Mouse (Mus musculus) adrenal gland, adult (tissue): ENCODE data around the gene Cep152.

ENCODE experiments used
- DNase-seq, 2 experiments: peaks; one replicate each; pipeline ENCODE4 v3.0.0; 2022 to 2023; ENCODE audit warnings: low spot score in 1 of 2; ENCODE audit not compliant: inconsistent age in 2 of 2

The Cep152 gene

DNA sequence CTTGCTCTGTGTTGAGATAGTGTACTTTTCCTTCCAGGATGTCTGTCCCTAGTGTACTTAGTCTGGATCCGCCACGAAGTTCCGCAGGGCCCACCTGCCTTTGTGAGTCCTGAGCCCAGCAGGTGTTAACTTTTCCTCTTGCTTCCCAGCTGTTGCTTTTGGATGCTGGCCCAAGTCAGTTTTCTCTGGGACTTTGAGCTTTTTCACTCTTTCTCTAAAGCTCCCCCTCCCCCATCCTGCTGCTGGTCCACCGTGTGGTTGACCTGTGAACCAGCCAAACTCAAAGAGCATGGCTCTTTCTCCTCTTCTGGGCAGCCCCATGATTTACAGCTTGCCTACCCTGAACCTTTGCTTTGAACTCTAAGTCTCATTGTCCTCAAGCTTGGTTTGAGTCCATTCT is 1.6 kb upstream of the Cep152 start:
- DNase-seq = no peak

DNA sequence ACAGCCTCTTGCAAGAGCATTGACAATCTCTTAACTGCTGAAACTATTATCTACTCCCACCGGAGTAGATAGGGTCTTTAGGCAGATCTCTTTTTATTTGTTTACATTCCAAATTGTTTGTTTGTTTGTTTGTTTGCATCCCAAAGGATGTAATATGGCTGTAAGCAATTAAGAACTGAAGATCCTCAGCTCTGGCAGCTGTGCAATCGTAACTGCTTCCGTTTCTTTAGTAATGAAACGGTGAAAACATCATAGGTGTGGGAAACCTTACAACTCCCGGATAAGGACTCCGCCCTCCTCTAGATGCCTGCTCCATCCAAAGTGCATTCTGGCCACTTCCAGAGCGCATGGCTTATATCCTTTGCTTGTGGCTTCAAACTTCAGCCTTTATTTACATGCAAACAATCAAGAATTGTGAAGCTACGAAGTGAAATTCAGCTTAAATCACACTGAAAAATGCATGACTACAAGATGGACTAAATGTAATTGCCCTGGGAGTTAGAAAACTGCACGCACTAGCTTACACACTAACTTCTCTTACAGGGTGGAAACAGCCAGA is 707 bp downstream of the Cep152 start:
- DNase-seq = no peak

DNA sequence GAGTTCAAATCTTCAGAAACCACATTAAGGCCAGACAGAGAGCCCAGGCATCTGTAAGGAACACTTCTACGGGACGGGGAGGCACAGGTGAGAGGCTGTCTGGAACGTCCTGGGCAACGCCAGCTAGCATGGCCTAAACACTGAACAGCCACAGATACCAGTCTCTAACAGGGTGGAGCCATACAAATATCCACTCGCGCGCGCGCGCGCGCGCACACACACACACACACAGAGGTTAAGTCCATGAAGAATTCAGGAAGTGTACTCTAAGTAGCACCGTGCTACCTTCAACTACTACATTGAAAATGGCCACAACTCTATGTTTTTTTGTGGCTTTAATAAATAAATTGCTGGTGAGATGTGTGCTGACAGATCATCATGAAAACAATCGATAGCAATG is 1.7 kb downstream of the Cep152 start:
- no peak for DNase-seq

DNA sequence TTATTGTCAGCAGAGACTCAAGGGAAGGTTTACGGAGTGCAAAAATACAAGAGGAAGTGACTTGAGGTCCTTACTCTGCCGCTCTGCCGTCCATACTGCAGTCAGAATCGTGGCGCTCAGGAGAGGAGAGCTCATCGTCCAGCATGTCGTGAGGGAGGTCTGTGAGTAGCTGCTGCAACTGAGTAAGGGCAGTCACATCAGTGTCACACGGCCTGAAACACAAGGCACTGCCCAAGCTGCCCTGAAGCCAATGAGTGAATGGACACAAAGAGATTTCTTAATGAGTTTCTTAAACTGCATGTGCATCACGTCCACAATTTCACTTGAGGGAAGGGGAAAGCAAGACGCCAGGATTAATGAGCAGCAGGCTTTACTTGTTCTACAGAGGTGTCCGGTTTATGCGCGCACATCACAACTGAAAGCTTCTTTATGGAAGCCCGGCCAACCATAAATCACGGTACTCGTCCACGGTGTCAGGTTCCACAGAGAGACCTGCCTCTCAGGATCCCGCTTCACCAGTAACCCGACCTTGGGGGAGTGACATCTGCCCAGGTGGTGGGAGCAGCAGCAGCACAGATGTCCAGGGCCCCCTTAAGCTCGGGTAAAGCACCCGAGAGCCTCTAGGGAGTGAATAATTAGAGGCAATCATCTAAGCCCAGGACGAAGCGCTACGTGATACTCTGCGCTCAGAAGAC is 4.6 kb downstream of the Cep152 start:
- no peak for DNase-seq

DNA sequence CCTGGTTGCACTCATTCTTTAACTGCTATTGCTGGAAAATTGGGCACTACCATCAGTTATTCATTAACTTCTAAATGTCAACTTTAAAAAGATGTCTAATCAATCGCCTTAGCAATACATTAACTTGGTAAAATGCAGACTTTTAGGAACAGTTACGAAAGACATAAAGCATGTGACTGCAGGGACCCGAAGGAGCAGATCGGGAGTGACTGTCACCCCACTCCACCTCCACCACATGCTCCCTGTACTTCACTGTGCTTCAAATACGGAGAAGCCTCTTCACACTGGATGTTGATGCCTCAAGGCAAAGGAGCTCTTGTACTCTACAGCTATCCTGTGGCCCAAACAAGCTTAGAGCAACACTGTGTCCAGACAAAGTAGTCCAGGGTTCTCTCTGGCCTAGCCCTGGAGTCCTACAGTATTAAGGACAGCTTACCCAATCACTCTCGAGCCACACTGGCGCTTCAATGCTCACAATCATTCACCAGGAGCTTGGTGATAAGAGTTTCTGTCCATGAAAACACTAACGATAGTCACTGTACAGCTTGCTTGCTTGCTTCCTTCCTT is 9.0 kb downstream of the Cep152 start:
- no peak for DNase-seq

DNA sequence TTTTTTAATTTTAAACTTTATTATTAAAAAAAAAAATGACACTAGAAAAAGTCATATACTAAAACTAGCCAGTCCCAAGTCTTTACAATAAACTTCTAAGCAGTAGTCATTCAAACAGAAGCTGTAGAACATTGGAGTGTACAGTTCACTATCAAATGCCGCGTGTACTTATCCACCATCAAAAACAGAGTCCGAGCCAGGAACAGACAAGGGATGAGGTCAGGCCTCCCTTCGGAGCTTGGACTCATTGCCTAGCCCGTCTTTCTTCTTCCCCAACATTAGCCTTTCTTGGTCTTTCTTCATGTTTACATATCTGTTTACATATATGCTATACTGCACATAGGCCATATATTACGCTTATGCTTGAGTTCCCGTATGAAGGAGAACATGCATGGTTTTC is 9.5 kb downstream of the Cep152 start:
- DNase-seq = no peak

DNA sequence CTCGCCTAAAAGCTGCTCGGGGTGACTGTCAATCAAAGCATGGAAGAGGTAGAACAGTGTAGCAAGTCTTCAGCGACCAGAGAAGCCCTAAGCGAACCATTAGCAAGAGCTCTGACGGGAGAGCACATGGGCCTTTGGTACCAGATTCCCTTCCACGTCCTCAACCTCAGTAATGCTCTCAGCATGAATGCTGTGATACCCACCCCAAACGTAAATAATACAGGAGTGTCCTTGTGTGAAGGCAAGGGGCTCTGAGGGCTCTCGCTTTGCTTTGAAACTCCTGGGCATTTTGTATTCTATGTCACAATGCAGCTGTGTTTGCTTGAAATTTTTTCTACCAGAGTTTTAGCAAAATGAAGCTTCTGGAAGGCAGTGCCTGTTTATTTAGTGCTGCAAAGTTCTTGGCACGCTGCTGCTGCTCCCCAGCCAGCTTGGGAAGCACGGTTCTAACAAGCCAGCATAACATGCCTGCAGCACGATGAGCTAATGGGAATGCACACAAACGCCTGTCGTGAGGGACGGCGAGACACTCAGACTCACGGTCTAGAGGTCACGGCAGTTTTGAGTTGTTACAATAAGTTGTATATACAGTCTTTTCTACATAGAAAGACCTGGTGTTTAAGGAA is 18.6 kb downstream of the Cep152 start:
- peak in 1 of 2 experiments; percentile 33 for DNase-seq

DNA sequence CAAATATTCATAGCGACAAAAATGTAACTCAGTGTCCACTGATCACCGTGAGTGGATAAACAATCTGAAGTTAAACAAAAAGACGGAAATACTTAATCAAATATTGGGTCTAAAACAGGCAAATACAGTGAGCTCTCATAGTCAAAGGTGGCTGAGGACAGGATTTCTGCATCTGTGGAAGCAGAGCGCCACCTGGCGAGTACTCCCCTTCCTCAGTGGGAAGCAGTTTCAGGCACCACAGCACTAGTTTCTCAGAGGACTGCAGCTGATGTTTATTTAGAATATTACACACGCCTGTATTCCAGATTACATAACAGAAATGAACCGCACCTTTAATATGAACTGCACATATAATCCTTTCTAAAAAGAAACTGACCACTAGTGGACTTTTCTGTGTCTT is 20.3 kb downstream of the Cep152 start:
- peak in 1 of 2 experiments; percentile 56 for DNase-seq

DNA sequence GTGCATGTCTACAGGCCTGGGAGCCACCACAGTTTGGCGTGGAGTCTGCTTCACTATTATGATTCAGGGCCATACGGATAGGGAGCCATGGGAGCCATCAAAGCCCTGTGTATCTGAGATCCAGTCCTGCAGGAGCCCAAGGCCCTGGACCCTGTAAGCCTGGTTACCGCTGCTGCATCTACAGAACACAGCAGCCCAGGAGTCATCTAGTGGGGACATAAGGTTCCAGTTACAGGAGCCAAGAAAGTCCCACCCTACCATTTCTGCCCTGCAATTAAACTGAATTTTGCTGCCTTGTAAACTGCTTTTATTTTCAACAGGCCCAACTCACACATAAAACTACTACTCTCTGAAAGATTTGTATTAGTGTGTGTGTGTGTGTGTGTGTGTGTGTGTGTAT is 21.9 kb downstream of the Cep152 start:
- DNase-seq = no peak

DNA sequence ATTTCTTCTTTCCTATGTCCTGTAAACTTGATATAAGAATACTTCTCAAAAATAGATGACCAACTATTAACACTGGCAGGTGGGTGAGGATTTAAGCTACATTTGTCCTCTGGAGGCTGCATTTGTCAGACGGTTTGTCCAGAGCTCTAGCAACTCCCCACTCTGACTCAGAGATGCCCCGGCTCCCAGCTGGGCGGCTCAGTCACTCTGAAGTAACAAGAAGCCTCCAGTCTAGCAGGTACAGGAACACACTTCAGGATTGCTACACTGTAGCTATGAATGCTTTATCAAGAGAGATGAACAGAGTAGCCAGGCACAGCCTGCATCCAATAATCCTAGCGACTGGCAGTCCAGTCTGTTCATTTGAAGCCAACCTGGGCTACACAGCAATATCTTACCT is 26.0 kb downstream of the Cep152 start:
- DNase-seq = no peak

DNA sequence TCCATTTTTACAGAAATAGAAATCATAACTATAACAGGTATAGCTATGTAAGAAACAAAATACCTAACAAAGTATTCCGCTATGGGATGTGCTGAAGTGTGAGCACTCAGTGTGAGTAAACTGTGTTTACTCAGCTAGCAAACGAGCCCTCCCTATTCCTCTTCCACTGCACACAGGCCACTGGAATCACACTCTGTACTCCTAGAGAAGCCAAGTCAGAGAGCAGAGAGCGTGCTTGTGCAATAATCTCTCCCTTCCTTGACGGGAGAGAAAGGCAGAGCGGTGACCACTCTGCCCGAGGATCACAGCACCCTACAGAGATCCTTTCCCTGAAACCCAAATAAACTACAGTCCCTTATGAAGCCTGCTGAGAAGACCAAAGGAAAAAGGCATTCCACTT is 26.7 kb downstream of the Cep152 start:
- DNase-seq = no peak

DNA sequence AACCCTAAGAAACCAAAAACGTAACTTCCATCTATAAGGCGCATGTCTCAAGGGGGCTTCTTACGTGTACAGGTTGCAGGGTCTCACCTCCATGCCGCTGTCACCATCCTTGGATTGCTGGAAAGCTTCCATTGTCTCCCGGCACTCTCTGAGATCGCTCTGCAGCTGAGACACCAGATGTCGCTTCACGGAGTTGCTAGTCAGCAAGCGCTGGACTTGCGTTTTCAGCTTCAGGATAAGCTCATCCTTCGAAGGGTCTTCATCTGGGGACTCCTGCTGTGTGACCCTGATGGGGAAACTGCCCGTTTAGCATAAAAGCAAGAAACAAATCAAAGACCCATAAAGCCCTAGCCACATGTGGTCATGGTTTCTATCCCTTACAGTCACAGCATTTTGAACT is 30.1 kb downstream of the Cep152 start:
- DNase-seq = no peak

DNA sequence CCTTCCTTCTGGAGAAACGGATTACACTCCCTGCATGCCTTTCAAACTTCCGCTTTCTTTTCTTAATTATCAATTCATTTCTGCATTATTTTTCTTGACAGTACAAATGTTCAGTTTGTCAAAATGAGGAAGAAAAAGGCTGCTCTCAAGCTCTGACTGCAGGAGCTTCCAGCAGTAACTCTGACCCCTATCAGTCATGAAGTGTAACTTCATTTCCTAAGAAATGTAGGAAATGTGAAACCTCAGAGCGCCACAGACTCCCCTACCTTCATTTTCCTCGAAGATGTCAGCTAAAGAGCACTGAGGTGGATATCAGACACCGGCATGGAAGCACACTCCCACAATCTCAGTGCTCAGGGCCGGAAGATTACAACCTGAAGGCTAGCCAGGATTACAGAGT is 30.8 kb downstream of the Cep152 start:
- DNase-seq = no peak

DNA sequence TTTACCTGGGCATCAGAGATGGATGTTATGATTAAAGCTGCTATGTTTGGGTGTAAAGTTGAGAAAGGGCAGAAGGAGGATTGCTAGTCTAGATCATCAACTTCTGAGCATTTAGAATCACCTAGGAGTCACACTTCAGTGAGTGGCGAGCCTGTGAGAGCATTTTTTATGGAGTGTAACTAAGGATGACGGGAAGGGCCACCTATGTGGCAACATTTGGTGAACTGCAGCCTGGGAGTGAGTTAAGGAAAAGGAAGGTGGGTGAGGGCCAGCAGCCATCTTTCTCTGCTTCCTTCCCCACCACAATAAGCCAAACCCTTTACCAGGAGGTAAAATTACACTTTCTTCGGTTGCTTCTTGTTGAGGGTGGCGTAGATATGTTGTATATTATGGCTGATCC is 33.0 kb downstream of the Cep152 start:
- DNase-seq = no peak

DNA sequence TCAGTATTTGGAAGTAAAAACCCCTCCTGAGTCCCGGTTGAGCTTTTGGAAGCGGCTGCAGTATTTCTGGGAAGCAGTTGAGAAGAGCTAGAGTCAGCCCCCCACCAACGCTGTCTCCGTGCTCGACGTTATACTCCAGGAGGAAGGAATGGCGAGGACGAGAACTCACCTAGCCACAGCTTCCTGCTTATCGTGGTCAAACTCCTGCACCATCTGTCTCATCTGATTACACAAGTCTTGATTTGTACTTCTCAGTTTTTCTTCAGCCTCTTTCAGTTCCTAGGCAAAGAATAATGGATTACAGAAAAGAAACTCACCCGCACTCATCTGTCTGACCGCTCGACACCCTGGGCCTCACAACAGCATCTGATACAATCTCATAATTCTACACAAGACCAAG is 35.6 kb downstream of the Cep152 start:
- DNase-seq = no peak

DNA sequence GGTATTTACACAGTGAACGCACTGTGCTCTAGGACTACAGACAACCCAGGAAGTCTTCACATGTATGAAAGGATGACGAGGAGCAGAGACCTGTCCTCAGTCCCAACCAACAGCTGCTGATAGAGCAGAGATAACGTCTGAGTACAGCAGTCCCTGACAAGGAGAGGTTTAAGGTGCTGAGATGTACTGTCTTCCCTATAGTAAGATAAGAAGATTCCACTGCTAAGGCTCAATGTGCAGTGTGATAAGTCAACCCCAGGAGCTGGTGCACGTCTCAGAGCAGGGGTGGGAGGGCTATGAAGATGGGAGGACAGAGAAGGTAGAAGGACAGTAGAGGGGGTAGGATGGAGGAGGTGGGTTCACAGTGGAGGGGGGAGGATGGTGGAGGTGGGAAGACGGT is 43.8 kb downstream of the Cep152 start:
- no peak for DNase-seq

DNA sequence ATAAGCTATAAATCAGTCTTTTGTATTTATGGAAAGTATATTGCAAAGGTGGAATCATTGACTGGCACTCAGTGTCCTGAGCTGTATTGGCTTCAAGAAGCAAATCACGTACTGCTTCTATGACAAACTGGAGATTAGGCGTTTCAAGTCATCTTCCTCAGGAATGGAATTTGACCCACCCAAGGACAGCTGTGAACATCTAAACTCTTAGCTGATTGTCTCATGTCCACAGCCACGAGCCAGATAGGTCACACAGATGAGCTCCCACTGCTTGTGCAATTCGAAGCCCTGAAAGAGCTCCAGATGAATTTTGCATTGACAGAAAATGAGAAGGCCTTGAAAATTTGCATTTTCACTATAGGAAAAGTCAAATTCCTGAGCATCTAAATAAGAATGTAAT is 47.2 kb downstream of the Cep152 start:
- DNase-seq = no peak

DNA sequence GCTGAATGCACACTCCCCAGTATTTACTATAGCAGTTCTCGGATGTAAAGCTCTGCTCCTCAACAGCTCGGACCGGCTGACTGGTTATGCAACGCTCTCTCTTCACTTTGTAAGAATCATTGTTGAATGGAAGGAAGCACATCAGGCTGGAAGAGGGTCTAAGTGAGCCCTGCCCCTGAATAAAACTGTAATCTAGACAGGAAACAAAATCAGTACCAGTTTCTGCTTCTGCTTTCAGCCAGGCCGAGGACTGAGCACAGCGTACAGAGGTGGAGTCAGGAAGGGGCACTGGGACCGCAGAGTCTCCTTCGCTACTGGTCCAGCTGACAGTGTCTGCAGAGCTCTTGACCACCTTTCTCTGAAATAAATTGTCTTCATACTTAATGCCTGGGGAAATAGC is 48.4 kb downstream of the Cep152 start:
- DNase-seq = no peak

DNA sequence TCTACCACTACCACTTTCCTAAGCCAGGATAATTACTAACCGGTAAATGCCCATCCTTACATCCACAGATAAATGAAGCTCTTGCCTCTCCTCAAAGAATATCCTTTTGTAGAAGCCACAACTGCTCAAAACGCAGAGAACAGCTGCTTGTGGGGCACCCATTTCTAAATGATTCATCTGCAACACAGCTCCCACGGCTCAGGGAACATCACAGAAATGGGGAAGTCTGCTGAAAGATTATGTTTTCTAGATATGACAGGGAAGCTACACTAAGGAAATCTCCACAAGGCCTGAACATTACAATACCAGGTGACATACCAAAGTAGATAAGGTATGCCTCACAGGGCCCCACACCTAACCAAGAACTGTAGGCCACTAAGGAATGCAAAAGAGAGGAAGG is 49.1 kb downstream of the Cep152 start:
- no peak for DNase-seq

DNA sequence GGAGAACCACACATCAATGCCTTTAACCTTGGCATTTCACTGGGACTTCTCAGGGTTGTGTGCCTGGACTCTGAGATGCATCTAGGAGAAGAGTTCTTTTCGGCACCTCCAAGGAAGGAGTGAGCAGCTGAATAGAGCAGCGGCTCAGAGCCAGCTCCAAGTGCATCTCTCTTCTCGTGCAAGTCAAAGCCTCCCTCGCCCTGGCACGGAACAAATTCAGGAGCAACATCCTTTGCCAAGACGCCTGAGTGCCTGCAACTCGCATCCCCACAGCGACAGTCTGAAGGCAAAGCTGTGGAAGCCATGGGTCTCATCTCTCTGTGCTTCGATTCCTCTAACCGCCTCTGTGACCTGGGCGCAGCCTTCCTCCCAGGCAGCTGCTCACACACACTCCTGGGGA is 61.0 kb downstream of the Cep152 start:
- no peak for DNase-seq

DNA sequence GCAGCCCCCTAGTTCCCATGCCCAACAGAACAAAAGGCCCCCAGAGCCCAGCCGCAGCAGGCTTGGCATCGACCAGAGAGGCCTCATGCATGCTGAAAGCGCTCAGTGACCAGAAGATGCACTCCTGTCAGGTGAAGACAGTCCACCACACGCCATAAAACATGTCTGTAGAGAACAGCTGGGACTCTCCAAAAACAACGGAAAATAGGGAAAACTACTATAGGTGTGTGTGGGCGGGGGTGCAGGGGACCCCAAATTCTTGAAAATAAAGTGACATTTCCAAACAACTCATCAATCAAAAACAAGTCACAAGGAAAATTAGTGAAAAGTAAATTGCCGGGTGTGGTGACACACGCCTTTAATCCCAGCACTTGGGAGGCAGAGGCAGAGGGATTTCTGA is 62.5 kb downstream of the Cep152 start:
- DNase-seq = no peak

DNA sequence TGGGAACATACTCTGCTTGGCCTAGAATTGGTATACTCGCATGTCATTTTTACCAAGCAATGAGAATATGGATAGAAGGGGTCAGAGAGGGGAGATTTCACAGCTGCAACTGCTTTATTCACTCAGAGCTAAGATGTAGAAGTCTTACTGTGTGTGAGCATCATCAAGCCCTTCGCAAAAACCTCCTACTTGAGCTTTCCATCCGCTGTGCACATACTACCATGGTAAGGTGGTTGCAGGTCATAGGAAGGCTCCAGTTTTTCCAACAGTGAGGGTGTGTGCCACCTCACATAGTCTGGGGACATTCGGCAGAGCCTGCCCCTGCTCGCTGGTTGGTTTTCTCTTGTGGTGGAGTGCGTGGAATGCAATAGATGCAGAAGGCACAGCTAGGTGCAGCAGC is 64.9 kb downstream of the Cep152 start:
- DNase-seq = no peak
